Mouse (Mus musculus): ENCODE results near the gene Ube2q2. TPM values are rescaled to one million over a fixed set of nuclear protein-coding genes. Genes with fewer than 3 reads are reported as not detected.

Gene Ube2q2
- polyA plus RNA-seq, 1 experiment = 72.4 TPM

DNA sequence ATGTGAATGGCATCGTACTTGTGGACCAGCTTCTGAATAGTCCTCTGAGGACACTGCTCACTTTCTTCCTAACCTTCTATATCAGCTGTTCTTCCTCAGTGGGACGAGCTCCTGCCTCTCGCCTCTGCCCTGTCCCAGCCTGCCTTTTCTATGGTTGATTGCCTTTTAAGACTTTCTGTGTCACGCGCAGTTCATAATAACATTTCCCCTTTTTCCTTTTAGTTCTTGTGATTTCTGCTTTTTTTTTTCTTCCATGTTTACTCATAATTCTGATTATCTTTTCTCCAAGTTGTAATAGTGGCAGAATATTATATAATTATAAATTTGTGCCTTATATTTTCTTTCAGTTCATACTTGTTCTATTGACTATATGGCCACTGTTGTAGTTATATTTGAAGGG is 4.3 kb downstream of the Ube2q2 start:
- Histone ChIP-seq H3K4me3 (ENCODE audit: low read depth, low read length) (no peak overlapping the region), H3K36me3 (ENCODE audit: control insufficient read depth, insufficient read depth, low read length, poor library complexity, severe bottlenecking) (peaks cover 6% of the 10 kb centered on the region), H3K27me3 (ENCODE audit: control insufficient read depth, insufficient read depth, low read length, poor library complexity, severe bottlenecking) (no peaks in the 10 kb centered on the region), H3K9me3 (replicated peaks; ENCODE audit: control insufficient read depth, insufficient read depth, low read length, poor library complexity, severe bottlenecking) (no peaks in the 10 kb centered on the region), H3K27ac (ENCODE audit: insufficient read depth, low read length) (no peak overlapping the region), H3K4me1 (ENCODE audit: control insufficient read depth, insufficient read depth, low read length) (peaks cover 2% of the 10 kb centered on the region), H3K9ac (ENCODE audit: low read depth, poor library complexity, severe bottlenecking) (no peak overlapping the region)
- TF ChIP-seq CTCF (IDR thresholded peaks at IDR 0.05; ENCODE audit: low read depth, low read length) (no peak), EP300 (IDR thresholded peaks at IDR 0.05; ENCODE audit: insufficient read depth, low read depth, low read length) (no peak), POLR2A (IDR thresholded peaks at IDR 0.05; ENCODE audit: insufficient read depth, low read length) (no peak)

DNA sequence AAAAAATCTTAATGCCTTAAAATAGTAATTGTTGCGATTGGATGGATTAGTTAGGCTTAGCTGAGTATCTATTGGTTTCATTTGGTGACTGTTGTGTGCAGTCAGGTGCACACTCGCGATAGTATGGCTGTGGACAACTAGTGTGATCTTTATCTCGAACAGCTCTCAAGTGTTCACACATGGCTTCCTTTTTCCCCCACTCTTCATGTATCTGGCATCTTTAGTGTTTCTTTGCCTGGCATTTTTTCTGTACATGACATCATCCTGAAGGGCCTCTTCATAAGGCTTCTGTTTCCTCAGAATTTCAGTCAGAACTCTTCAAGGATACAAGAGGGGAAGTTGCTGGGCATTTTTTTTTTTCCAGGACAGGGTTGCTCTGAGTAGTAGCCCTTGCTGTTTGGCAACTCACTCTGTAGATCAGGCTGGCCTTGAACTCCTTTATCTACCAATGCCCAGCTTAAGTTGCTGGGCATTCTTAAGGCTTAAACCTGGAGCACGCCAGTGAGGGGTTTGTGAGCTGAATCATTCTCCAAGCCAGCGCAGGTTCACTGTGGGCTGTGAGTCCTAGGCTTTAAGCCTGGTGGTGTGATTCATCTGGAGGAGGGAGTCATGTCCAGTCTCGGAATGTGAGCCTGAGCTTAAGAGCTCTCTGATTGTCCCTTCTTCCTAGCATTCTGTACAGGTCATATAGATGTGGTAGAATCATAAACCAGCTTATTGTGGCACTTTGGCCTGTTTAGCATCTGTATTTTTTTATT is 22.2 kb downstream of the Ube2q2 start:
- Histone ChIP-seq H3K9me3 (replicated peaks; ENCODE audit: control insufficient read depth, insufficient read depth, low read length, poor library complexity, severe bottlenecking) (no peaks in the 10 kb centered on the region), H3K36me3 (ENCODE audit: control insufficient read depth, insufficient read depth, low read length, poor library complexity, severe bottlenecking) (peaks cover 5% of the 10 kb centered on the region), H3K9ac (ENCODE audit: low read depth, poor library complexity, severe bottlenecking) (no peak overlapping the region), H3K4me3 (ENCODE audit: low read depth, low read length) (no peak overlapping the region), H3K4me1 (ENCODE audit: control insufficient read depth, insufficient read depth, low read length) (peaks cover 2% of the 10 kb centered on the region), H3K27ac (ENCODE audit: insufficient read depth, low read length) (no peak overlapping the region), H3K27me3 (ENCODE audit: control insufficient read depth, insufficient read depth, low read length, poor library complexity, severe bottlenecking) (no peaks in the 10 kb centered on the region)
- TF ChIP-seq POLR2A (IDR thresholded peaks at IDR 0.05; ENCODE audit: insufficient read depth, low read length) = no peak
- TF ChIP-seq EP300 (IDR thresholded peaks at IDR 0.05; ENCODE audit: insufficient read depth, low read depth, low read length) = no peak
- TF ChIP-seq CTCF (IDR thresholded peaks at IDR 0.05; ENCODE audit: low read depth, low read length) = no peak

DNA sequence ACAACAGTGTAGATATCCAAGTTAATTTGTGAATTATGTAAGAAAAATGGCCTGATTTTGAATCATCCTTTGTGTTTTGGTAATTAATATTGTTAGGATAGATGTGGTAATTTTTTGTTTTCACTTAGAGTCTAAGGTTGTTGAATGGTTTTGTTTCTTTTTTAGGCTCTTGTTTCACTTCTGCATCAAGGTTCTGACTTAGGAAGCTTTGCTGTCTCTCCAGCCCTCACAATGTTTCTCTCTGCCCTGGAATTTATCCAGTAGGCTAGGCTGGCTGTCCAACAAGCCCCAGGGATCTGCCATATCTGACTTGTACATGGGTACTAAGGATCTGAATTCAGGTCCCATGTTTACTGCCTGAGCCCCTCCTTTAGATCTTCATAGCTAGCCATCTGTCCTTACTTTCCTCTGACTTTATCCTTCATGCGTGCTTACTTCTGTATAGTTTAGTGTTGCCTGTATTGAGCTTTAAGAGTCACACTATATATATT is 23.6 kb downstream of the Ube2q2 start:
- TF ChIP-seq POLR2A (IDR thresholded peaks at IDR 0.05; ENCODE audit: insufficient read depth, low read length) (no peak), CTCF (IDR thresholded peaks at IDR 0.05; ENCODE audit: low read depth, low read length) (no peak), EP300 (IDR thresholded peaks at IDR 0.05; ENCODE audit: insufficient read depth, low read depth, low read length) (no peak)
- H3K4me3 ChIP-seq (ENCODE audit: low read depth, low read length) = no peak overlapping the region

DNA sequence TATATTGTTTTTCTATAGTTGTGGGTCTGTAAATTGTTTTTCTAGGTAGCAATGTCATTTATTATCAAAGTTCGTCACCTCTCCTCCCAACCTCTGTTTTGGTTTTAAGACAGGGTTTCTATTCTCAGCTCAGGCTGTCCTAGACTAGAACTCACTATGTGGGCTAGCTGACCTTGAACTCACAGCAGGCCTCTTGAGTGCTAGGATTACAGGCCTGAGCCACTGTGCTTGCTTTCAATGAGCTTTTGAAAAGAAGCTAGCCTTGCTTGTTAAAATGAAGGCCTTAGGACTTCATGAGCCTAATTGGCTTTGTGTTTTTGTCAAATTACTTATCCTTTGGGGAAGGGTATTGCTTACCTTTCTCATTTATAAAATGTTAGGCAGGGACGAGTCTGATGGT is 25.6 kb downstream of the Ube2q2 start:
- no peak overlapping the region for H3K9ac ChIP-seq (ENCODE audit: low read depth, poor library complexity, severe bottlenecking)
- H3K4me3 ChIP-seq (ENCODE audit: low read depth, low read length) = no peak overlapping the region
- H3K4me1 ChIP-seq (ENCODE audit: control insufficient read depth, insufficient read depth, low read length) = peaks cover 2% of the 10 kb centered on the region
- H3K9me3 ChIP-seq (replicated peaks; ENCODE audit: control insufficient read depth, insufficient read depth, low read length, poor library complexity, severe bottlenecking) = no peaks in the 10 kb centered on the region
- TF ChIP-seq CTCF (IDR thresholded peaks at IDR 0.05; ENCODE audit: low read depth, low read length) = no peak
- TF ChIP-seq EP300 (IDR thresholded peaks at IDR 0.05; ENCODE audit: insufficient read depth, low read depth, low read length) = no peak
- TF ChIP-seq POLR2A (IDR thresholded peaks at IDR 0.05; ENCODE audit: insufficient read depth, low read length) = no peak
- H3K27ac ChIP-seq (ENCODE audit: insufficient read depth, low read length) = no peak overlapping the region
- peaks cover 6% of the 10 kb centered on the region for H3K36me3 ChIP-seq (ENCODE audit: control insufficient read depth, insufficient read depth, low read length, poor library complexity, severe bottlenecking)
- no peaks in the 10 kb centered on the region for H3K27me3 ChIP-seq (ENCODE audit: control insufficient read depth, insufficient read depth, low read length, poor library complexity, severe bottlenecking)

More for the DNA sequence above, 23.6 kb downstream of the Ube2q2 start:
- Histone ChIP-seq H3K27me3 (ENCODE audit: control insufficient read depth, insufficient read depth, low read length, poor library complexity, severe bottlenecking) (no peaks in the 10 kb centered on the region), H3K9me3 (replicated peaks; ENCODE audit: control insufficient read depth, insufficient read depth, low read length, poor library complexity, severe bottlenecking) (no peaks in the 10 kb centered on the region), H3K27ac (ENCODE audit: insufficient read depth, low read length) (no peak overlapping the region), H3K36me3 (ENCODE audit: control insufficient read depth, insufficient read depth, low read length, poor library complexity, severe bottlenecking) (peaks cover 5% of the 10 kb centered on the region), H3K4me1 (ENCODE audit: control insufficient read depth, insufficient read depth, low read length) (peaks cover 2% of the 10 kb centered on the region), H3K9ac (ENCODE audit: low read depth, poor library complexity, severe bottlenecking) (no peak overlapping the region)

DNA sequence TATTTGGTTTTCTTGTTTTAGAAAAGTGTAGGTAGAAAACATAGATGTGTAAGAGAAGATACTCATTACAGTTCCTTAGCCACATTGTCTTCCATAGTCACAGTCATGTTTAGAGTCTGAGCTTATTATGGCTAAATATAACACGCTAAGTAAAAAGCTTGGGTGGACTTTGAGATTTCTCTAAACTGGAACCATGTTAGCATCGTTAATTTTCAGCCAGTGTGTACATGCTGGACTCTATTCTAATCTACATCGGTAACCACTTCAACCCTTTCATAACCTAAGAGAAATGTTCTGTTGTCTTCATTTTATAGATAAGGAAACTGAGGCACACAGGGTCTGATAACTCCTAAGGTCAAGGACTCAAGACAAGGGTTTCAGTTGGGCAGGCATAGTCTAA is 47.2 kb downstream of the Ube2q2 start:
- Histone ChIP-seq H3K9me3 (replicated peaks; ENCODE audit: control insufficient read depth, insufficient read depth, low read length, poor library complexity, severe bottlenecking) (no peaks in the 10 kb centered on the region), H3K27me3 (ENCODE audit: control insufficient read depth, insufficient read depth, low read length, poor library complexity, severe bottlenecking) (no peaks in the 10 kb centered on the region), H3K4me1 (ENCODE audit: control insufficient read depth, insufficient read depth, low read length) (no peaks in the 10 kb centered on the region), H3K36me3 (ENCODE audit: control insufficient read depth, insufficient read depth, low read length, poor library complexity, severe bottlenecking) (peaks cover 23% of the 10 kb centered on the region), H3K9ac (ENCODE audit: low read depth, poor library complexity, severe bottlenecking) (no peak overlapping the region), H3K4me3 (ENCODE audit: low read depth, low read length) (no peak overlapping the region), H3K27ac (ENCODE audit: insufficient read depth, low read length) (no peak overlapping the region)
- TF ChIP-seq EP300 (IDR thresholded peaks at IDR 0.05; ENCODE audit: insufficient read depth, low read depth, low read length) (no peak), POLR2A (IDR thresholded peaks at IDR 0.05; ENCODE audit: insufficient read depth, low read length) (no peak), CTCF (IDR thresholded peaks at IDR 0.05; ENCODE audit: low read depth, low read length) (no peak)

DNA sequence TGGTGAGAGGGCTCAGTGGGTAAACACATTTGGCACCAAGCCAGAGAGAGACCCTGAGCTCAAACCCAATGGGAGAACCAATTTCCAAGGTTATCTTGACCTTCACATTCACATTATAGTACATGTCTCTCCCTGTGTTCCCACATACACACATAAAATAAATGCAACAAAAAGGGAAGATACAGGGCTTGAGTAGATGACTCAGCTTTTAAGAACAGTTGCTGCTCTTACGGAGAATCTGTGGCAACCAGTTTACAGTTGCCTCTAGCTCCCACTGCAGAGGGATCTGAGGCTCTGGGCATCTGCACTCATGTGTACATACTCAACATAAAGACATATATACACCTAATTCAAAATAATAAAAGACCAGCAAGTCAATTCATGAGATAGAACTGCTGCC is 49.6 kb downstream of the Ube2q2 start:
- no peak overlapping the region for H3K9ac ChIP-seq (ENCODE audit: low read depth, poor library complexity, severe bottlenecking)
- H3K36me3 ChIP-seq (ENCODE audit: control insufficient read depth, insufficient read depth, low read length, poor library complexity, severe bottlenecking) = peaks cover 20% of the 10 kb centered on the region
- H3K27ac ChIP-seq (ENCODE audit: insufficient read depth, low read length) = no peak overlapping the region
- TF ChIP-seq CTCF (IDR thresholded peaks at IDR 0.05; ENCODE audit: low read depth, low read length) (no peak), EP300 (IDR thresholded peaks at IDR 0.05; ENCODE audit: insufficient read depth, low read depth, low read length) (no peak), POLR2A (IDR thresholded peaks at IDR 0.05; ENCODE audit: insufficient read depth, low read length) (no peak)
- H3K4me3 ChIP-seq (ENCODE audit: low read depth, low read length) = no peak overlapping the region
- H3K4me1 ChIP-seq (ENCODE audit: control insufficient read depth, insufficient read depth, low read length) = no peaks in the 10 kb centered on the region
- no peaks in the 10 kb centered on the region for H3K27me3 ChIP-seq (ENCODE audit: control insufficient read depth, insufficient read depth, low read length, poor library complexity, severe bottlenecking)
- no peaks in the 10 kb centered on the region for H3K9me3 ChIP-seq (replicated peaks; ENCODE audit: control insufficient read depth, insufficient read depth, low read length, poor library complexity, severe bottlenecking)
